Mouse (Mus musculus): Measurements from ENCODE around the gene Atg7.

DNA sequence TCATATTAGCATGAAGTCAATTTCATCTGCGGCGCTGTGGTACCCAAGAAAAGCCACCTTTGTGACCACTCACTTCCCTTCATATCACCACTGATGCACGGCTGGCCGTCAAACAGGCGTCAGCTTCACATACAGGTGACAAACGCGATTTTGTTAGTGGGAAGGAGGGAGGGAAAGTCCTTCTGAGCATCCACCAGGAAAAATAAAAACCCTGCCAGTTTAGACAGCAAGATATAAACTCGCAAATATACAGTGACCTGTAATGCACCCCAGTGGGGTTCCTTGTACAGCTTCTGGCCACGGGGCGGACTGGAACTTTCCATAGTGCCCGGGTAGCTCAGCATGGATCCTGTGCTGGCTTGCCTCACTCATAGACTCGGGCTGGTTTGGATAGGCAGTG lies 248.9 kb downstream of the Atg7 start:
- no peak for TF ChIP-seq MAX (IDR thresholded peaks at IDR 0.05)
- no peak for TF ChIP-seq CTCF (IDR thresholded peaks at IDR 0.05; ENCODE audit: control insufficient read depth, insufficient read depth, insufficient read length)

Data from C2C12 (cell line).